Mouse (Mus musculus) erythroblast, embryonic 14.5 days (primary cell): ENCODE measurements at regions not wholly inside any gene's neighbourhood (a gene's known extent, or its start where the extent isn't known, plus 50 kb on each side); places are given as distances from the start of the nearest gene placed in this dataset.

Experiments
- GATA1 ChIP-seq: IDR thresholded peaks from 2 replicates; pipeline ENCODE4 v1.6.1; 2012; ENCODE audit warnings: low read length, inconsistent platforms, mixed read lengths
- TAL1 ChIP-seq: IDR thresholded peaks from 3 replicates; pipeline ENCODE4 v1.6.1; 2012; ENCODE audit warnings: low read length, inconsistent platforms, mixed read lengths

GRCm38 (mm10) chr10:66871673-66872072, 224.3 kb upstream of the Jmjd1c start:
- no peak for TF ChIP-seq GATA1
- no peak for TF ChIP-seq TAL1
